Mouse (Mus musculus) frontal cortex, adult 2 months (tissue): ENCODE measurements around the gene Fam53b. TPM values are rescaled to one million over a fixed set of nuclear protein-coding genes. Genes with fewer than 3 reads are reported as not detected.

Experiments
- DNase-seq, 2 experiments: peaks; one replicate each; pipeline ENCODE4 v3.0.0; 2022; ENCODE audit warnings: low spot score in 1 of 2; ENCODE audit errors: extremely low spot score in 1 of 2
- polyA plus RNA-seq: library from polyadenylated mRNA; depleted of rRNA; stranded (reverse); fragments of >200 nt; gene quantifications from 2 replicates; pipeline ENCODE4 v1.2.3, GENCODE M21; 2012

The Fam53b gene
- polyA plus RNA-seq, 1 experiment: 14.7 TPM

DNA sequence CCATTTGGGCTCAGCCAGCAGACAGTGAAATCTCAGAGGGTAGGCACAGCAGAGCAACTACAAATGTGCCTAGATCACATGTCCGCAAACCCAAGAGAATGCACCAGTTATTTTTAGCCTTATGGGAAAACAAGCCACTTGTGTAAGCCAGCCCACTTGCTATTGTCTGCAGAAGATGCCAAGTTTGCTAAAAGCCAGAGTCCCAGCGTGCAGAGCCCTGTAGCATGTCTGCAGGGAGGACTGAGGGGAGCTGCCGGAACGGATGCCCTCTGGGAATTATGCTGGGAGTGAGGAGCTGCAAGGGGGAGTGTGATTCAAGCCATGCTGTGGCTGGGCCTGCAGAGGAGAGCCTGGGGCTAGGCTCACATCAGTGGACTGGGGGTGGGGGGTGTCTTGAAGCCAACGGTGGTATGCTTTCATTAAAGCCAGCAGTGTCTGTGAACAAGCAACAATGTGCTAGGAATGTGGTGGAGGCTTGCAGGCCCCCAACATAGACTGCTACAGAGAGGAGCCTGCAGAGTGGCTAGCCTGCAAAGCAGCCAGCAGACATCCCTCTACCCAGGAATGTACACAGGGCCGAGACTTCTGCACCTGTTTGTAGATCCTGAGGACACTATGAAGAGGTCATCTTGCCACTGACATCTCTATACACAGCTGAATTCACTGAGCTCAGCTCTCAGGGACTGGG lies 99.3 kb downstream of the Fam53b start:
- DNase-seq: peak; percentile 66

DNA sequence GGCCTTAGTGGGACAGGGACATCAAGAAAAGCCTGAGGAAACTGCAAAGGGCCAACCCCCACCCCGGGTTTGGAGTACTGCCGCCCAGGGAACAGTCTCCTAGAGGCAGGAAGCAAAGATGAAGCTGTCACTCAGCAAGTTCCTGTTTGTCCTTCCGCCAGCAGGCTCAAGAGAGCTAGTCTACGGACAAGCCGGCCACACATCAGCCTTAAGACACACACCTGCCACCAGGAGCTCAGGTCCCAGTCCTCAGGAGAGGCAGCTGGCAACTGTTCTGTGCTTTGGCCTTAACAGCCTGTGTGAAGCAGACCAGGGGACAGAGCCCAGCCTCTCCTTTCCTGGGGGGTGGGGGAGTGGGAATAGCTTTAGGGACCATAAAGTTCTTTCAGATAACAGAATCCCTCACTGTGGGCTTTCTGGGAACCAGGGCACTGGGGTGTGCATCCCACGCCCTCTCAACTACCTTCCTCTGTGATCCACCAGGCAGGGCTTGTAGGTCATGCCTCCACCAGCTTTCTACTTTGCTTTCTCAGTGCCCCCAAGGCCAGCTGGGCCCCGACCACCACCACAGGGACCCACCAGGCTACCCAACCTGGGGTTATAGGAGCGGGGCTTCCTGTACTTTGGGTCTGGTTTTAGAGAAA lies 100.1 kb downstream of the Fam53b start:
- no peak for DNase-seq

DNA sequence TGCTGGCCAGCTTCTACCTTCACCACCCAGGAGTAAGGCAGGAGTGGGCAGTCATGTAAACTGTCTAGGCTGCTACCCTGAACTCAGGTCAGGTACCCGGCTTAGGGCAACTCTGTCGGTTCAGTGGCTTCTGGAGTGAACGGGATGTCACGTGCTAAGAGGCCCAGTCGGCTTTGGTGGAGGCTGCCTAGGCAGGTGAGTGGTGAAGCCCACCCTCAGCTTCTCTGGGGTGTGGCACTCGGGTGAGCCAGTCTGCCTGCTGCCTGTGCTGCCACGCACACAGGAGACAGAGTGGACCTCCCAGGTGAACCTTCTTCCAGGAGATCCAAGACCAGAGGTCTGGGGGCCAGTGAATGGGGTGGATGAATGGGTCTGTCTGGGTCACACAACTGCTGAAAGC lies 100.7 kb downstream of the Fam53b start:
- no peak for DNase-seq

DNA sequence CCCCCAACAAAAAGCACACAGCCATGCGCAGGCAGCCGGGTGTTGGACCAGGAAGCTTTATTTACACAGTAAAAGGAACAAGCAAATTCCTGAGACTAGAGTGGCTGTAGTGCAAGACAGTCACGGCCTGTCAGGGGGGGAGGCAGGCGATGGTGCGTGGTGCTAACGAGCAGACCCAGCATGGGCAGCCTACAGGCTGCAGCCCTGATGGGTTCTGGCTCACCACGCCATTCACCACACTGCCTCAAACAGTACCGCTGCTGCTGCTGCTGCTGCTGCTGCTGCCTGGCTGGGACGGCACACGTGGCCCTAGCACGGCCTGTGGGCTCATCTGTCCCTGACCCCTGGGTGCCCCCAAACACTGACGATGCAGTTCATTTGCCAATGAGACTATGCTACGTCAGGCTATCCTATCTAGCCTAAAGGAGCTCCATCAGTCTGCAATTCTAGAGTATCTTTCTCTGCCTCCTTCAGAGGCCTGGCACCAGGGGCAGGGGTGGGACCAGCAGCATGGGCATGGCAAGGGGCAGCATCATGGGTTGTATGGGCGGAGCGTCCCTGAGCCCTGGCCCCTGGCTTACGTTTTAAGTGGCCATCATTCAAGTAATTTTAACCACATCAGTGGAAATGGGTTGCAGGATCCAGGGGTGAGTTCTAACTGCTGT lies 101.5 kb downstream of the Fam53b start:
- no peak for DNase-seq

DNA sequence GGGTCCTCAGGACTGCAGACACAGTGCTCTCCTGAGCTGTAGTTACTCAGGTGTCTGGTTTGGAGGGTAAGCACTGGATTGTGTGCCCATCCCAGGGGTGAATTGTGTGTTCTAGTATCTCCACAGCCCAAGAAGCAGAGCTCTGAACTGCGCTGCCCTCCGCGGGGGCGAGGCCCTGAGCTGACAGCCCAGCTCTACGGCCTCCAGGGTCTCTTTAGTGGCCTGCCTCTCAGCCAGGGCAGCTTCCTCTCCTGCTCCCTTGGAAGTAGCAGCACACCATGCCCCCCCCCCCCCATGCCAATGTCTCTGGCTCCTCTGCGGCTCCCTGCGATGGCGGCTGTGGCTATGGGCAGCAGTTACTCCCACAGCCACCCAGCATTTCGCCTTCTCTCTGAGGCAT lies 102.1 kb downstream of the Fam53b start:
- no peak for DNase-seq

DNA sequence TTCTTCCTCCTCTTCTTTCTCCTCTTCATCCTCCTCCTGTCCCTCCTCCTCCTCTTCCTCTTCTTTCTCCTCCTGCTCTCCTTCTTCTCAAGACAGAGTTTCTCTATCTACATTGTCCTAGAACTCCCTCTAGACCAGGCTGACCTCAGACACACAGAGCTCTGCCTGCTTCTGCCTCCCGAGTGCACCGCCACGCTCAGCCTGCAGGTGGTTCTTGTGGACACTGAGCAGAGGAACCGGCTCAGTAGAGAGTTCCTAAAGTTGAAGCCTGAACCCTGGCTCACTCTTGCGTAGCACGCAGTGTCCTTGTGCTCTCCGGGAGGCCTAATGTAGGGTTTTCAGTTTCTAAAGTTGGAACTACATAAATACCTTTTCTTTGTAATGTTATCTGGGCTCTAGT lies 108.6 kb downstream of the Fam53b start:
- DNase-seq: no peak

DNA sequence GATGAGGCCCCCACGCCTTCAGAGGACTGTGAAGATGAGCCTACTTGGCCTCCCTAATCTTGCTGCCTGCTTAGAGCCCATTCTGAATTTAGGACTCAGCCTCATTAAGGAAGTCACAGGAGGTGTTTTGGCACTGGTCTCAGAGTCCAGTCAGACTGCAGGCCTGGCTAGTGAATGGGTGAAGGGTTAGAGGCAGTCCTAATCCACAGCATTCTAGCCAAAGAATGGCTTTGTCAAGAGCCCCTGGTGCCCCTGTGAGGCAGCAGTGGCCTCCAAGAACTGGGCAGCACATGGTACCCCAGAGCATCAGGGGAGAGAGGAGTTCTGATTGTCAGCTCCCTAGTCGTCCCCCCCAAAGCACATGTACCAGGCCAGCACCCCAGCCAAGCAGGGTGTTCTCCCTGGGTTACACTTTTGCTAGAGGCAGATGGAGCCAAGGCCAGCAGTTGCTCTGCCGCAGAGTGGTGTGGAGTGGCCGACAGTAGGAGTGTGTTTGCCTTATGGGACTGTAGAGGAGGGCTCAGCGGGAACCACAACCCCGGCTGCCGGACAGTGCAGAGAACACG lies 109.3 kb downstream of the Fam53b start:
- DNase-seq: no peak

DNA sequence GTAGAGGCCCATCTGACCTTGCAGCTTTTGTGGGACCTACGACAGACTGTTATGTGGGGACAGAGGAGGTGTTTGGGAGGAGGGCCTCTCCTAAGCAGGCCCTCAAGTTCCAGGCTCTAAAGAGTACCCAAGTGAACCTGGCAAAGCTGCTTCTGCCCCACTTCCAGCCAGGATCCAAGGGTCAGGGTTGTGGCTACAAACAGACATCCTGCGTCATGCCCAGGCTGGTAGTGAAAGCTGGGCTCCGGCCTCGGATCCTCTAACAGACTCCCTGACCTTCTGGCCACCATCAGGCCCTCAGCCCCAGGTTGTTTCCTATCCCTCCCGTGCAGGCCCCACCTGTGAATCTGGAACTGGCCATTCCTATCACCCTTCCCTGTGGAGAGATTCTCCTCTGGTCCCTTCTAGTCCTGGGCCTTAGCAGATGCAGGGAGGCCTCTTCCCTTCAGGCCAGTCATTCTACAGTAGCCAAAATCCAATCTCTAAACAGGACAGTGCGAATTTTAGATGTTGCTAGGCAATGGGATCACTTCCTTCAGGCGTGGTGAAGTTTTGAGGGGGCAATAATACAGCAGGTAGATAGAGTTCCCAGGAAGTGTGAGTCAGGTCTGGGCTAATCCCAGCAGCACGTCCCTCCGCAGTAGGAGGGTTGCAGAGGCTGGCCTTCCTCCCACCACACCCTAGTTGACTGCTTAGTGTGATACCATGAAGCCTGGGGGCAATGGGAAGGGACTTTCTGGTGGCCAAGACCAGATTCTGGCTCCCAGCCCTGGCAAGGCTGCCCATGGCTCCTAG lies 110.0 kb downstream of the Fam53b start:
- DNase-seq: no peak

DNA sequence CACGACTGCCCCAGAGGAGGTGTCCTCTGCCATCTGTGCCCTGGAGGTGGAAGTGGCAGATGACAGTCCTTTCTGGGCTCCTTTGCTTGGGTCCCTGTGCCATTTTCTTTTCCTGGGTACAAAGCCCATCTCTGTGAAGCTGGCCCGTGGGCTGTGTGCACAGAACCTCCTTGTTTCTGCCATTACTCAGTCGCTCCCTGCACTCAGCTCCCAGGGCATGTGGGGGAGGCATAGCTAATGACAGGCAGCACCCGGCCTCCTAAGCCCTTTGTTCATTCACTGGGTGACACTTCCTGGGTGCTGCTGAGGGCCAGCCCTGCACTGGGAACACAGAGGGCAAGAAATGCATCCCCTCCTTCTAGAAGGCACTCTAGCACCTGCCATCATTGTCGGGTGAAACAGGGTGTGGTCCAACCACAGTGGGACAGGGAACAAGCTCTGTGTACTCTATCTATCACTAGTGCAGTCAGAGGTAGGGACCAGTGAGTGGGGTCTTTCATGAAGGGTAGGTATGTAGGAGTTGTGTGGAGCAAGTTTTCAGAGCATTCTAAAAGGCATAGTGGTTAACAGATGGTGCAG lies 111.1 kb downstream of the Fam53b start:
- peak in 1 of 2 experiments; percentile 45 for DNase-seq

DNA sequence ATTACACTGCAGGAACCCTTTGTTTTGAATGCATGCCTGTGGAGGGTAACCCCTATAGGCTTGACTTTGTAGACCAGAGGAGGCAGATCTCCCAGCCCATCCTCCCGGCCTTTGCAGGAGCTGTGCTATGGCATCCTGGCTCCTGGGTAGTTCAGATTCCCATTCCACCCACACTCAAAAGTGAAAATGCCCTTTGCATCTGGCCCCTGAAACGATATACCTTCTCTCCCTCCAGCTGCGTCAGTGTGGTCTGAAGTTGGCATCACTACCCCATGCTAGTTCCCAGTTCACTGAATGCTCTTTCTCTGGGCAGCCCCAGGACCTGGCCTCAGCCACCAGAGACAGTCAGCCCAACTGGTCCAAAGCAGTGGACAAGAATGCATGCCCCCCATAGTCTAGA lies 111.7 kb downstream of the Fam53b start:
- no peak for DNase-seq

DNA sequence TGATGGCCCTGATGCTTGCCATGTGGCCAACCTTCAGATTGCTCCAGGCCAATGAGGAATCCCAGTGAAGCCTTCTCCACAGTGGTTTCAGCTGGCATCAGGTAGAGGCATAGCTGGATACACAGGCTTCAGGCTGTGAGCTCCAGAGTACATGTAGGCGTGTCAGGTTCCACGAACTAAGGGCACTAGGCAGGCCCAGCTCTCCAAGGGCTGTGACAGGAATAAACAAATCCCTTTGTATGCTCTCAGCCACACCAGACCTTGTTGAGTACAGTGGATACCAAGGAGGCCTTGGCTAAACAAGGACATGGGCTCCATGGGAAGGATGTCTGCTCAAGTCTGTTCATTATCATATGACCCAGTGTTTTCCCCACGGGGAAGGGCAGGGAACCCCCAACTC lies 112.3 kb downstream of the Fam53b start:
- no peak for DNase-seq

DNA sequence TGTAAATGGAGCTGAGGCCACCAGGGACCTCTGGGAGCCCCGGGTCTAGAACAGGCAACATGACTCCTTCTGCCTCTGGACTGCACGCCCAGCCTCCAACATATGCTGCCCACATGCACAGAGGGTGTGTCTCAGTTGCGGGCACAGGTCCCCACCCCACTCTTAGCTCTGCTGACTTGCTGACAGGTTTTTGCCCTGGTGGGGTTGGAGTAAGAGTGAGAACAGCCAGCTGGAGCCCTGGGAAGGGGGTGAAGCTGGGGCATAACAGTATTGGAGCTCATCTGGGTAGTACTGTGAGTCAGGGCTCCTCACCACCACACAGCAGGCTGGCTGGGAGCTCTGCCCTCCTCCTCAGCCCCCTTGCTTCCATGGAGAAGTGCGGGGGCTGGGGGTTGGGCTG lies 113.6 kb downstream of the Fam53b start:
- DNase-seq: no peak

DNA sequence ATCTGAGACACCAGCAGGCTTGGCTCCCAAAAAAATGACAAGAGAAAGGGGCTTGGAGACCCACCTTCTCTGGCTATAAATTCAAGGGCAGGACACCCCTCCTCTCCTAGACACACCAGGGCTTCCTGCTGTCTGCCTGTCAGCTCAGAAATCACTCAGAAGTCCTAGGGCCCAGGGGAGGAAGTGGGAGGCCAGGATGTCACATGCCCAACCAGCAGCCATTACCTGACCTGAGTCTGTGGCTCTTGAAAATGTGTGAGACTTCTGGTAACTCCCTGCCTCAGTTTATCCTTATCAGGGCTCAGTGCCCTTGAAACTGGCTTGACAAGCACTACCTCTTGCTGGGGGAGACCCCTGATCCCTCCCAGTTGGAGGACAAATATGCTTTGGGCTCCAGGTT lies 114.0 kb downstream of the Fam53b start:
- DNase-seq: no peak

DNA sequence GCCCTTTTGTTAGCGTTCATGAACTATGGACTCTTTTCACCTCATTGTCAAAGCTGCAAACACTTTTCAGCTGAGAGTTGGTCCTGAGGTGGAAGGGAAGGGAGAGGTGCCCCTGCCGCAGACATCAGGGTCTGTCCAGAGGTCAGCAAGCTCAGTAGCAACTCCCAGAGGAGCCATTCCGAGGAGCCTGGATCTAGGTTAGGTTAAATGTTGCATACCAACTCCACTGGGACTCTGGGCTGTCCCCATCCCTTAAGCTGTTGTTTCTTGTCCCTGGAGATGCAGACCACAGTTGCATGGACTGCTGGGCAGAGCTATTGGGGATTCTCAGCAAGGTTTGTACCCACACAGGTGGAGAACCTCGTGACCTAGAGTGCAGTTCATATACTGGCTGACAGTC lies 114.5 kb downstream of the Fam53b start:
- DNase-seq: no peak

DNA sequence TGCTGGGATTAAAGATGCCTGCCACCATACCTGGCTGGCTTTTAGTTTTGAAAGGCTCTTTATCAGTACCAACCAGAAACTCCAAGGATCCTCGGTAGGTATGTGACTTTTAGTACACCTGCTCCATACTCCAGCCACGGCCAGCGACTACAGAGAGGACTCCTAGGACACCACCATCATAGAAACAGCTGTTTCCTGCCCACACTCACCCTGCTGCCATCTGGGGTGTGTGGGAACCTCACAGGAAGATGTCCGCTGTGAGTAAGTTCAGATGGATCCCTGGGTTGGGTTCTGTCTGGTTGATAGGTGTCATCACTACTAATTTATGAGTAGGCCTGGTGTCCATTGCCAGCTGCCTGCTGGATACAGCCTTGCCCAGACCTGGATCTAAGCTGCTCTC lies 114.9 kb downstream of the Fam53b start:
- DNase-seq: peak in 1 of 2 experiments; percentile 58

DNA sequence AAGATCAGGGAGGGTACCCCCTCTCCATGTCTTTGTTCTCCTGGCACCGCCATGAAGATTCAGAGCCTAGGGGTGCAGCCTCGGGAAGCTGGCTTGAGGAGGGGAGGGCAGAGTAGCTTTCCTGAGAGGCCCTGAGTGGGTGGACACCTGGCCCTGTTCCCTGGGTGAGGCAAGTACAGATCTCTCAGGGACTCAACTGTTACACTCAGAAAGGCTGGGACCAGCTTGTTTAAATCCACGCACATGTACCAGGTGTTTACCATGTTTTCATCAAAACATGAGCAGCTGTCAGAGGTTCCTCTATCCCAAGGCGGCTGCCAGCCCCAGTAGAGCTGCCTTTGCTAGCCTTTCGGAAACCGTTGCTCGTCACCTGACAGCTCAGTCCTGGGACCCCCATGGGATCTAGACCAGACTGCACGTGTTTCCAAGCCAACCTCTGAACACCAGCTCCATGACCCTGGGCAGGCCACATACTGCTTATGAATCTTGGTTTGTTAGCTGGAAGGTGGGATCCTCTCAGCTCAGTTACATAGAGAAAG lies 116.4 kb downstream of the Fam53b start:
- no peak for DNase-seq

DNA sequence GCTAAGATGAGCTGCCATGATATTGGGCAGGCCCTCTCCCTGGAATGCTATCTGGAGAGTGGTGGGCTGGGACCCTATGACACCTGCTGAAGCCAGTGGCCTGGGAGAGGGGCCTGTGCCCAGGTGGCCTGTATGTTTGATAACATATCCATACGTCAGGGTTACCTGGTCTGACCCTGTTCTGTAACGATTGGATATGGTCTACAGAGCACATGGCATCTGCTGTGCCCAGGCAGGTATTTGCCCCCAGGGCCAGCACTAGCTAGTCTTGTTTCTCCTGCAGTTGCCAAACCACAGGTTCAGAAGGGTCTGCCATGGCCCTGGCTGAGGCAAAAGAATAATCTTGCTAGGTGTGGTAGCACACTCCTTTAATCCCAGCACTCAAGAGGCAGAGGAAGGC lies 120.1 kb downstream of the Fam53b start:
- DNase-seq: no peak

DNA sequence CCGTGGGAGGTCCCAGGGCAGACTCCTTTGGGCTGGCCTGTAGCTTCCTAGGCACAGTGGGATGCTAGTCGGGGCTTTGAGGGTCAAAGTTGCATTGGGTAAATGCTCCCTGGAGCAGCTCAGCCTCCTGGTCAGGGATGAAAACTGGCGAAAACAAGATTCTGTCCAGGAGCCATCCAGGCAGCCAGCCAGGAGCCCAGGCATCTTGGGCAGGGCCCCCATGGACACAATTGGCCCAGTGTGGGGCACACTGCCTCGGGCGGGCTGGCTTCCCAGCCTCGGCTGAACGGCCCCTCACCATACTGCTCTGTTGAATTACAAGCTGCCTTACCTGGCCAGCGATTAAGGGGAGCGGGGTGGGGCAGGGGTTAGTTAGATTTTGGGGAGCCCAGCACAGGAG lies 121.0 kb downstream of the Fam53b start:
- DNase-seq: peak in 1 of 2 experiments; percentile 53

DNA sequence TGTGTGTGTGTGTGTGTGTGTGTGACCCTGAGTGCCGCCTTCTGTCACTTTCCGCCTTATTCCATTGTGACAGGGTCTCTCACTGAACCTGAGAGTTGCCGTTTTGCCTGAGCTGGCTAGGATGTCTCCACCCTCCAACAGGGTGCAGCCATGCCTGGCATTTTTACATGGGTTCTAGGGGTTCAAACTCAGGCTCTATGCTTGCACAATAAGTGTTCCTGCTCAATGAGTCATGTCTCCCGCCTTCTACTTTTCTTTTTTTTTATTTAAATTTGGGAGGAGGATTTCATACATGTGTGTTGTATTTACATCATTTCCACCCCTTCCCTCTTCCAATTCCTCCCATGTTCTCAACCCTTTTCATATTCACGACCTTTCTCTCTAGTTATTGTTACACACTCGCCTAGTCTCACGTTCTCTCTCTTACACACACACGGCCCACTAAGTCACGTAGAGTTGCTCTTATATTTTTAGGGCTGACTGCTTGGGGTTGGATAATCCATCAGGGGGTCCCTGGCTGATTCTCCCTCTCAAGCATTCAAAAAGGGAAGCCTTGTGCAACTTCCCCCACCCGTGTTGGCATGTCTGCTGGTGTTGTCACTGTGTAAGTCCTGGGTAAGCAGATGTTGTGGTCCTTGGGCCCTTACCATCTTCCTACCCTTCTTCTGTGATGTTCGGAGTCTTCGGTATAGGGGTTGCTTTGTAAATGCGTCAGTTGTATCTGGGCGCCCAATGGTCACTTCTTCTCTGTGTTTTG lies 122.8 kb downstream of the Fam53b start:
- no peak for DNase-seq

DNA sequence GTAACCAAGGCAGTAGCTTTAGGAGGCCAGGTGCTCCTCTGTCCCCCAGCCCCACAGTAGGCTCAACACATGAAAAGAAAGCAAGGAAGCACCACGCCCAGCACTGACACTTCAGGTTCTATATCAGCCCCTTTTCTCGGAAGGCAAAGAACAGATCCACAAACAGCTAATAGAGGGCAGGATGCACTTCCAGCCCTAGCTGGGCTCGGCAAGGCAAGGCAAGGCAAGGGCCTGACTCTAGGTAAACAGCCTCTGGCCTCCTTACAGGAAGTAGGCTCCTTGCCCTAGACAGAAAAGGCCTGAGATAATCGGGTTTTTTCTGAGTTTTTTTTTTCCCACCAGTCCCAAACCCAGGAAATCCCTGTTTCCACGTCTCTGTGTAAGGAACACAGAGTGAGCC lies 124.0 kb downstream of the Fam53b start:
- no peak for DNase-seq
